Mouse (Mus musculus) limb, embryonic 10.5 days (tissue): Measurements from ENCODE around the gene Clic4. TPM values are rescaled to one million over a fixed set of nuclear protein-coding genes. Genes with fewer than 3 reads are reported as not detected.
"Not testable (repeated sequence)": the region's sequence is repeated elsewhere in the genome, so short reads cannot be mapped to it uniquely, and the experiment has no call there.

ENCODE experiments used
- DNase-seq: peaks from one replicate; pipeline ENCODE4 v3.0.0-alpha.2; 2017; ENCODE audit warnings: low spot score
- H3K27ac ChIP-seq: fragments of 300-500 bp; sonication (generic); 2 replicates; pipeline ENCODE4 v1.5.1; 2016; ENCODE audit warnings: mild to moderate bottlenecking
- H3K27me3 ChIP-seq: fragments of 300-500 bp; sonication (generic); 2 replicates; pipeline ENCODE4 v1.6.1; 2016; ENCODE audit warnings: low read depth, mild to moderate bottlenecking; ENCODE audit not compliant: poor library complexity, severe bottlenecking
- H3K36me3 ChIP-seq: fragments of 300-500 bp; sonication (generic); 2 replicates; pipeline ENCODE4 v1.6.1; 2016; ENCODE audit warnings: mild to moderate bottlenecking, moderate library complexity
- H3K4me1 ChIP-seq: fragments of 300-500 bp; sonication (generic); 2 replicates; pipeline ENCODE4 v1.6.1; 2016
- H3K4me3 ChIP-seq: fragments of 300-500 bp; sonication (generic); 2 replicates; pipeline ENCODE4 v1.5.1; 2016; ENCODE audit warnings: mild to moderate bottlenecking, moderate library complexity
- H3K9me3 ChIP-seq: fragments of 300-500 bp; sonication (generic); replicated peaks from 2 replicates; pipeline ENCODE4 v1.6.1; 2016; ENCODE audit warnings: mild to moderate bottlenecking
- WGBS: fragments of 180-500 bp; shearing (Covaris S2); methylation state at CpG from one replicate; pipeline ENCODE4 v1.1.7; 2016; 5-methylcytosine and 5-hydroxymethylcytosine counted together
- polyA plus RNA-seq: library from polyadenylated mRNA; unstranded; fragments of >200 nt; fragmentation: Nextera tagmentation; extraction: Ambion mirVana; gene quantifications from 2 replicates; pipeline ENCODE4 v1.2.1, GENCODE M21; 2016

Gene Clic4
- polyA plus RNA-seq, 1 experiment from 2014 or later = 220 TPM

DNA sequence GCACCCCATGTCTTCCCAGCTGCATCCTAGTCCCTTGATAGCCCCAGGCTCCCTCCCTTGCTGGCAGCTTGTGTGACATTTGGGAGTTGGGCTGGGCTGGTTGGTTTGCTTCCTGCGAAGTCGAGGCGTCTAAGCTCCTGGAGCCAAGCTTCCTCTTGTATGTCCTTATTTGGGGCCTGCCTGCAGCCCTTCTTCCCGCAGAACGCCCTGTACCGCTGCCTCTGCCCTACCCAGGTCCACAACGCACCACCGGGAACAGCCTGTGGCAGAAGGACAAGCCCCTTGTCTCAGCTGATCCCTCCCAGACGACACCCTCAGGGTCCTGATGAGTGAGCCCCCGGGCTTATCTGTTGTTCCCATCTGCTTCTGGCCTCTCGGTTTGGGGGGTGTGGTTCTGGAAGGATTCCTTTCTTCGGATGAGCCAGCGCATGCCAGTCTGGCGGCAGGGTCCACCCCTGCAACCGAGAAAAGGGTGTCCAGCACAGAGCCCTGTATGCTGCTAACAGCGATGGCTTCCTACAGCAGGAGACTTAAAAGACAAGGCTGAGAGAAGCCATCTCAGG is 14.3 kb upstream of the Clic4 start:
- peak overlapping the region; percentile 4; the same call in 1 of the 2 replicates for H3K4me3 ChIP-seq
- H3K36me3 ChIP-seq = no peaks in the 10 kb centered on the region
- WGBS = 4% methylated on average over 16 of the region's 16 CpGs
- peaks cover 21% of the 10 kb centered on the region for H3K4me1 ChIP-seq
- no peaks in the 10 kb centered on the region for H3K9me3 ChIP-seq
- H3K27ac ChIP-seq = peak overlapping the region; percentile 56
- 0 out of 2 replicates have a peak, but pooled peaks cover 11% of the 10 kb centered on the region for H3K27me3 ChIP-seq
- no peak for DNase-seq

DNA sequence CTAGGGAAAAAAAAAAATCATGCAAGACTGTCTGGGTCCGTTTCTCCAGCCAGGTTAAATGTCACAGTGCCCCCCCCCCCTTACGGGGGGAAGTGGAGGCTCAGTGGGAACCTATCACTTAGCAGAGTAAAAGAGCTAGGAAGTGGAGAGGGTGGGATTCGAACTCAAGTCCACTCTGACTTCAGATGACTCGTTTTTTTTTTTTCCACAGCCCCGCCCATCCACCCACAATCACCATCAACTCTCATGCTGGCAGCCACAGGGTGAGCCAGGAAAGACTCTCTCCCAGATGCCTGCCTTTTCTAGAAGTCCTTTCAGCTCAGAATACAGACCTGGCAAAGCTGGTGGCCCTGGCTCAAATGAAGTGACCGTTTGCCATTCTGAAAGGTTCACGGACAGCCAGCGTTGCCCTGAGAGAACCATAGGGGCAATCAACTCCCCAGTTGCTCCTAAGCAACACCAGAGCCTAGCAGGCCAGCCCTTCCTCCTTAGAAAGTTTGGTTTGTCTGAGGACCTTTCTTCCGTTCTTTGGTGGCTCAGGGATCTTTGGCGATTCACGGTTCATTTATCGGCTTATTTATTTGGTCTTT is 13.5 kb upstream of the Clic4 start:
- Histone ChIP-seq H3K4me1 (peaks cover 15% of the 10 kb centered on the region), H3K4me3 (no peak overlapping the region), H3K27ac (no peak overlapping the region), H3K27me3 (0 out of 2 replicates have a peak, but pooled peaks cover 11% of the 10 kb centered on the region), H3K36me3 (no peaks in the 10 kb centered on the region), H3K9me3 (no peaks in the 10 kb centered on the region)
- WGBS = 54% methylated on average over 12 of the region's 12 CpGs
- DNase-seq = no peak

DNA sequence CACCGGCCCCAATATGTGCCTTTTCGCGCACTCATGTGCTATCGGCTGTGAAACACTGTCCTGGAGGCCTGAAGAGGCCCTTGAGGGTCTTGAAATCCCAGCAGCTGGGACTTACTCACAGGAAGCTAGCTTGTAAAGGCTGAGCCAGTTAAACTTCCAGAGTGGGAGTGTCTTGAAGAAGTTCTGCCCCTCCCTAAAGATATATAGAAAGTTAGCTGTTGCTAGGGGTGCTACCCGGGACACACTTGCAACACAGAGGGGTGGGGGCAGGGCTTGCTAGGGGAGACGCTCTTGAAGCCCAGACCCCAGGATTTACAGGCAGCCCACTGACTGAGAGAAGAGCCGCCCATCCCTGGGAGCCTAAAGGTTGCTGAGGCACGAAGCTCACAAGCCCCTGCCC is 12.8 kb upstream of the Clic4 start:
- WGBS = 61% methylated on average over 8 of the region's 8 CpGs
- peaks cover 15% of the 10 kb centered on the region for H3K4me1 ChIP-seq
- H3K9me3 ChIP-seq = no peaks in the 10 kb centered on the region
- no peak overlapping the region for H3K4me3 ChIP-seq
- 0 out of 2 replicates have a peak, but pooled peaks cover 11% of the 10 kb centered on the region for H3K27me3 ChIP-seq
- DNase-seq = no peak
- H3K36me3 ChIP-seq = no peaks in the 10 kb centered on the region
- no peak overlapping the region for H3K27ac ChIP-seq

DNA sequence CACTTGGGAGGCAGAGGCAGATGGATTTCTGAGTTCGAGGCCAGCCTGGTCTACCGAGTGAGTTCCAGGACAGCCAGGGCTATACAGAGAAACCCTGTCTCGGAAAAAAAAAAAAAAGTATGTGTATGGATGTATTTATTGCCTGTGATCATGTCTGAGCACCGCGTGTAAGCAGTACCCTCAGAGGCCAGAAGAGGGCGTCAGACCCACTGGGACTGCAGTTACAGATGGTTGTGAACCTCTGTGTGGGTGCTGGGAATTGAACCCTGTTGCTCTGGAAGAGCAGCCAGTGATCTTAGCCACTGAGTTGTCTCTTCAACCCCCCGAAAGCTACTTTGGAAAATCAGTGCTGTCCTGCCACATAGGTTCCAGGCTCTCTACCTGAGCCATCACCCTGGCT is 11.3 kb upstream of the Clic4 start:
- Histone ChIP-seq H3K36me3 (no peaks in the 10 kb centered on the region), H3K4me1 (peaks cover 15% of the 10 kb centered on the region), H3K27ac (no peak overlapping the region), H3K4me3 (no peak overlapping the region), H3K27me3 (0 out of 2 replicates have a peak, but pooled peaks cover 11% of the 10 kb centered on the region), H3K9me3 (no peaks in the 10 kb centered on the region)
- 83% methylated on average over 7 of the region's 7 CpGs for WGBS
- no peak for DNase-seq

DNA sequence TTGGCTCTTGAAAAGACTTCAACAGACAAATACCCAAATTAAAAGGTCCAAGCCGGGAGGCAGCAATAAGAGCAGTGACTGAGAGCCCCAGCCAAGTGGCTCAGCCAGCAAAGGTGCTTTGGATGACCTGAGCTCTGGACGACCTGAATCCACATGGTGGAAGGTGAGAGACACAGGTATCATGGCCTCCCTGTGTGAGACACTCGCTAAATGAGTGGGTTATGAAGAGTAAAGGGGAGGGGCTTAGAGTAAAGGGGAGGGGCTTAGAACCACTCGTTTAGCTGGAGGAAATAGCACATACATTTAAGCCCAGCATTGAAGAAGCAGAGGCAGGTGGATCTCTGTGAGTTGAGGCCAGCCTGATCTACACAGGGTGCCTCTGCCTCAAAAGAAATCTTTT is 10.8 kb upstream of the Clic4 start:
- 81% methylated on average over 4 of the region's 4 CpGs for WGBS
- DNase-seq = no peak
- Histone ChIP-seq H3K36me3 (no peaks in the 10 kb centered on the region), H3K27me3 (0 out of 2 replicates have a peak, but pooled peaks cover 11% of the 10 kb centered on the region), H3K4me1 (peaks cover 15% of the 10 kb centered on the region), H3K27ac (no peak overlapping the region), H3K9me3 (no peaks in the 10 kb centered on the region), H3K4me3 (no peak overlapping the region)

DNA sequence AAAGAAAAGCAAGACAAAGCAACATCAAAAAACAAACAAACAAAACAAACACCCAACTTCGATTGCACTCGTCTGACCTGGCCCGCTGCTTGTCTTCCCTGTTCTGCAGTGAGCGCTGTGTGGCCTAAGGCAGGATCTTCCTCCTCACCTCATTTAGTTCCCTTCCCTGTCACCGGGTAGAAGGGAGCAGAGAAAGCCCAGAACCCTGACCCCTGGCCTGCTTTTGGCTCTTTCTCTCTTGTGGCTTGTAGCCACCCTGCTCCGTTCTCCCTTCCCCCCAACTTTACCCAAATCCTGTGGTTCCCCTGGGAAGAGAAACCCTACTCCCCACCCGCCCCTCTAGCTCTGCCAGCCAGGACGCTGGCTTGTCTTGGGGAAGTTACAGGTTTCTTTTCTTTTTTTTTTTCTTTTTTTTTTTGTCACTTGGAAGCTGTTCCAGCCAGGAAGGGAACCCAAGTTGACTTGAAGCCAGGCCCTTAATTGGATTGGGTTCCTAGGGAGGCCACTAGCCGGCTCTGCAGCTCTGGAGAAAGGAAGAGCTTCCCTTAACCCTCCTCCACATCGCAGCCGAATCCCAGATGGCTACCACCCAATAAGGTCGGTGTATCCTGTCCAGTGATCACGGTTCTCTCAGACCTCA is 10.2 kb upstream of the Clic4 start:
- 0 out of 2 replicates have a peak, but pooled peaks cover 8% of the 10 kb centered on the region for H3K27me3 ChIP-seq
- WGBS = 51% methylated on average over 13 of the region's 13 CpGs
- H3K36me3 ChIP-seq = no peaks in the 10 kb centered on the region
- no peaks in the 10 kb centered on the region for H3K9me3 ChIP-seq
- H3K4me1 ChIP-seq = peaks cover 15% of the 10 kb centered on the region
- no peak overlapping the region for H3K27ac ChIP-seq
- no peak for DNase-seq
- no peak overlapping the region for H3K4me3 ChIP-seq

DNA sequence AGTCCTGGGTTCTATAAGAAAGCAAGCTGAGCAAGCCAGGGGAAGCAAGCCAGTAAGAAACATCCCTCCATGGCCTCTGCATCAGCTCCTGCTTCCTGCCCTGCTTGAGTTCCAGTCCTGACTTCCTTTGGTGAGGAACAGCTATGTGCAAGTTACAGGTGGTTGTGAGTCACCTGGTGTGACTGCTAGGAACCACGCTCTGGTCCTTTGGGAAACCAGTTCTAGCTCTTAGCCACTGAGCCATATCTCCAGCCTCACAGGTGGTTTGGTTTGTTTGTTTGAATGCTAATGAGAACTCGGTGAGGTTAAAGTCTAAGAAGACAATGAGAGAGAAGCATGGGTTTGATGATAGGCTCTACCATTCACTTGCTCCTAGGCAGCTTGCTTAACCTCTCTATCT is 7.4 kb upstream of the Clic4 start:
- 78% methylated on average over 2 of the region's 2 CpGs for WGBS
- H3K27me3 ChIP-seq, H3K27ac ChIP-seq, H3K4me1 ChIP-seq, H3K4me3 ChIP-seq, H3K36me3 ChIP-seq, DNase-seq, H3K9me3 ChIP-seq: not testable (repeated sequence)

DNA sequence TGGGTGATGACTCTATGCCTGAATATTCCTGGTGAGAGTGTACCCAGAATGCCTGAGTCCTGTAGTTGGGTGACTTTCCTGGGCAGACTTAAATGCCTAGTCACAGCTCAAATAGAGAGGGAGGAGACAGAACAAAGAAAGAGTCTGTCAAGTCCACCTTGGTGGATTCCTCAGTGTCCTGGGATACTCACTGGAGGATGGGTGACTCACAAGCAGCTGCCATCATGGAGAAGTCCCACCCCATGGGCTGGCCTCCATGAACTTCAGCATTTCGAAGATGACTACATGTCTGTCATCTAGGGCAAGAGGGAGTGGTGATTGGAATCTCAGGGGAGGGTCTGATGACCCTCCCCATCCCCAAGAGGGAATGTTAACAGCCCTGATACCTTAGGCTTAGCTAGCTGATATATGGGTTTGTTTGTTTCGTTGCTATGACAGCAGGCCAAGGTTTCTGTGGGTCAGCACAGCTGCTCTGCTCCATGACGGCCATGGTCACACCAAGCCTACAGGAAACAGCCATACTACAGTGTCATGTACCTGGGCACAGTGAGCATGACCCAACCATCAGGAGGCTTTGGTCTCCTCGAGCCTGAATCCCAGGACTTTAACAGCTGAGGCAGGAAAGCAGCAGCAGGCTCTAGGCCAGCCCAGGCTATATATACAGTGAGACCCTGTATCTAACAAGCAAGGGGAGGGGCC is 4.2 kb upstream of the Clic4 start:
- Histone ChIP-seq H3K4me3 (no peak overlapping the region), H3K36me3 (no peaks in the 10 kb centered on the region), H3K27me3 (peaks cover 20% of the 10 kb centered on the region; the same call in 1 of the 2 replicates), H3K27ac (no peak overlapping the region), H3K9me3 (no peaks in the 10 kb centered on the region), H3K4me1 (peaks cover 11% of the 10 kb centered on the region)
- no peak for DNase-seq
- 60% methylated on average over 4 of the region's 4 CpGs for WGBS

DNA sequence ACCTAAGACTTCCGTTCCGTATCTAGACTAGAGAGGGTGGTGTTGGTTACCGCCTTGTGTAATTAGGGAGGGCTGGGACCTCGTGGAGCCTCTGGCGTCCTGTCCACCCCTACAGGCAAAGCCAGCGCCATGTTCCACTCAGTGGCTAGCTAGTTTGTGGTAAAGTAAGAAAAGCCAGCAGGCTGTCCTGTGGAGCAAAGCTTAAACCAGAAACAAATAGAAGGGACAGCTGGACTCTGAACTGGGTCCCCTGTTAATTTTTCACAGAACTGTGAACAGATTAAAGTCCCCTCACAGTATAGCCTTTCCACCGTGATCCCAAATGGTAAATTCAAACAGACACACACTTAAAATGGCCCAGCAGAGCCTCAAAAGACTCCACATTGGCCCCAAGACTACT is 2.1 kb upstream of the Clic4 start:
- no peak overlapping the region for H3K4me3 ChIP-seq
- 78% methylated on average over 7 of the region's 7 CpGs for WGBS

DNA sequence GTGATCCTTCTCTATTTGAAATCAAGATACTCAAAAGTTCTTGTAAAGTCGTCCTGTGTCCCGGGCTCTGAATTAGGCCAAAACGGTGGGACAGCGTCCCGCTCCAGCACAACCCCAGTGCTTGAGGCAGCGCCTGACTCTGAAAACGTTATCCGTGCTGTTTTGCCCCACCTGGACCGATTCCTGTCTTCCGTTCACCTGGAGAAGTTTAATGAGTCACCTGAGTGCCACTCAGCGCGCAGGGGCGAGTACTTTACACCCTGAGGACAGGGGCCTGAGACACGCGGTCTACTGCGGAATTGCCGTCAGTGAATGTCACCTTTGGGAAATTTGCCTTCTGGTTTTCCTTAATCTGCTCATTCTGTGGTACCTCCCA is 681 bp upstream of the Clic4 start:
- peak overlapping the region; percentile 92 for H3K4me3 ChIP-seq
- peaks cover 37% of the 10 kb centered on the region for H3K4me1 ChIP-seq
- H3K9me3 ChIP-seq = no peaks in the 10 kb centered on the region
- H3K27ac ChIP-seq = peak overlapping the region; percentile 98
- DNase-seq = no peak
- peaks cover 20% of the 10 kb centered on the region for H3K36me3 ChIP-seq
- WGBS = under 1% methylated on average over 17 of the region's 17 CpGs
- peaks cover 20% of the 10 kb centered on the region; the same call in 1 of the 2 replicates for H3K27me3 ChIP-seq

More for the DNA sequence above, 2.1 kb upstream of the Clic4 start:
- H3K27ac ChIP-seq = no peak overlapping the region
- no peak for DNase-seq
- H3K9me3 ChIP-seq = no peaks in the 10 kb centered on the region
- H3K27me3 ChIP-seq = peaks cover 20% of the 10 kb centered on the region; the same call in 1 of the 2 replicates
- peaks cover 6% of the 10 kb centered on the region for H3K36me3 ChIP-seq
- peaks cover 28% of the 10 kb centered on the region for H3K4me1 ChIP-seq

DNA sequence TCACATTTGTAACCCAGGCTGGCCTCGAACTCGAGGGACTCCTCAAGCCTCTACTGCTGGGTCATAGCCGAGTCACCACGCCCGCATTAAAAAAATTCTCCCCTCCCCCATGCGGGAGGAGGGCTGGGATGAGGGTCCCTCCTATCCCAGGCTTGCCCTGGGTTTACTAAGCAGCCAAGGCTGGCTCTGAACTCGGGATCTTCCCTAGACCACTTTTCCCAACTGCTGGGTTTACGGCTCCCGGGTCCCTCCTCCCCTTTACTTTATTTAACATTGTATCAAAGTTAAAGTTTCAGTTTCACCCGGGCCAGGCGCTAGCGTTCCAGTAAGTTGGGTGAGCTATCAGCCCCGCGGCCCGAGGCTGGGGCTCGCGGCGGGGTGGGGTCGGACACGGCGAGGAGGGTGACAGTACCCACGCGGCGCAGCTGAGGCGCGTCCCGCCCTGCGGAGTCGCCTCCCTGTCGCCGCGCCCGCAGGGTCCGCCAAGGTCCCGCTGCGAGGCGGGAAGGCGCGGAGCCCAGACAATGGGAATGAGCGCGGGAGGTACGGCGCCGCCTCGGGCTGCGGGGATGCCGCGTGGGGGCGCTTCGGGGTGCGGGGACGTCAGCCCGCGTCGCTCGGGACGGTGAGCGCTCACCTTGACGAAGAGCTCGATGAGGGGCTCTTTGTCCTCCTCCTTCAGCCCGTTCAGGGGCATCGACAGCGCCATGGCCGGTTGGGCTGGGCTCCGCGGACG is 565 bp downstream of the Clic4 start:
- Histone ChIP-seq H3K9me3 (no peaks in the 10 kb centered on the region), H3K4me1 (peaks cover 45% of the 10 kb centered on the region), H3K4me3 (peak overlapping the region; percentile 92), H3K27ac (peak overlapping the region; percentile 98), H3K36me3 (peaks cover 32% of the 10 kb centered on the region), H3K27me3 (peaks cover 20% of the 10 kb centered on the region; the same call in 1 of the 2 replicates)
- DNase-seq = peak; percentile 74
- WGBS = under 1% methylated on average over 67 of the region's 67 CpGs

DNA sequence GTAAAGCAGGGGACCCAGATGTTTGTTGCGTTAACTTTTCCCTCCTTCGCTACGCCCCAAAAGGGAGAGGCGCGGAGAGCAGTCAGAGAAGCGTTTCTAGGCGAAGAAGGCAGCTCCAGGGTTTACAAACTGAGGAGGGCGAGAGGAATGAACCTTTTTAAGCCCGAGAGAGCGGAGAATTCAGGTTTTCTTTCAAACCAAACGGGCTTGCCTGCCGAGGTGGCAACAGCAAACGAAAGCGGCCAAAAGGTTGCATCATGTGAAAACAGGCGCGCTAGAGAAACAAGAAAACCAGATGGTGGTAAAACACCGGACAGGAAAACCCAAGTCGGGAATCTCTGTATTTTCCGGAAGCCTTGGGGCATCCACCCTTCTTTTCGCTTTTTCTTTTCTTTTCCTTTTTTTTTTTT is 1.2 kb downstream of the Clic4 start:
- H3K9me3 ChIP-seq = no peaks in the 10 kb centered on the region
- peak overlapping the region; percentile 98 for H3K27ac ChIP-seq
- peak overlapping the region; percentile 92 for H3K4me3 ChIP-seq
- H3K36me3 ChIP-seq = peaks cover 32% of the 10 kb centered on the region
- under 1% methylated on average over 20 of the region's 20 CpGs for WGBS
- H3K4me1 ChIP-seq = peaks cover 46% of the 10 kb centered on the region
- peak; percentile 57 for DNase-seq
- peaks cover 20% of the 10 kb centered on the region; the same call in 1 of the 2 replicates for H3K27me3 ChIP-seq
